ENCODE assay signal across 8 mouse cellular contexts in the genomic region with DNA sequence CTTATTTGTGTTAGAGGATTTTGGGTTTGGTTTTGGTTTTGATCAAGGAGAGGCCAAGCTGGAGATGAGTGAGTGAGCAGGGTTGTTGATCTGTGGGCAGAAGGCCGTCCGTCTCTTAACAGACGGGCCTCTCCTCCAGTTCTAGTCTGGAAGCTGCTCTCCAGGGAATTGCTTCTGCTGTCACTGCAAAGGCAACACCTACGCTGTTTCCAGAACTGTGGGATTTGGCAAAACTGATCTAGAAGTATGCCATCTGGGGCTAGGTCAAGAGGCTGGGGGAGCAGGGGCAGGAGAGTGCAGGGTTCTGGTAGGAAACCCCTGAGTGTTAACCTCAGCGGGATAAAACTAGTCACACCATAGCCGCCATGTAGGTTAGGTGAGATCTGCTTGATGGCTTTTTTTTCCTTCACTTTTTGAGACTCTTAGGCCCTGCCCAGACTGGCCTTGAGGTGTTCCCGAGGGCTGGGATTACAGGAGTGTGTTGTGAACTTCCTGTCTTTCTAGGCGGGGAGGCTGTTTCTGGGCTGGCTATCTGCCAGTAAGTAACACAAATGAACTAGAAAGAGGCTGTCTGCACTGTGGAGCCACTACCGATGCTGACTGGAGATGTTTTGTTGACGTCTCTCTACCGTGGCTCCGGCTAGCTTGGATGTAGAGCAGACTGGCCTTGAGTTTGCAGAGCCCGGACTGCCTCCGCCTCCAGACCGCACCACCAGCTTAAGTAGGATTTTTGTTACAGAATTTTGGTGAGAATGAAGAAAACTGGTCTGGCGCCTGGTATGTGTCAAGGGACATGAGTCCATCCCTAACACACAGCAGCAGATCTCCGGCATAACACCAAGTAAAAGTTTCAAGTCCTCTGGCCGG. TPM values are rescaled to one million over a fixed set of nuclear protein-coding genes. Genes with fewer than 3 reads are reported as not detected.
DNase-seq lines count a peak whose midpoint lies in the region; ATAC-seq and TF ChIP-seq lines count a peak whose summit lies in the region.

A gene (plus strand): TSS at position 547 of the 867 bp plus-strand sequence.

- H3K4me1 ChIP-seq in heart, embryonic 11.5 days (ENCODE audit: control insufficient read depth, insufficient read depth, low read length): peaks cover 16% of the 10 kb centered on the region
- peaks cover 5% of the 10 kb centered on the region for H3K4me1 ChIP-seq in brown adipose tissue, adult 24 weeks (ENCODE audit: control insufficient read depth, insufficient read depth, insufficient read length, low read length)
- H3K4me1 ChIP-seq in intestine, embryonic 15.5 days (replicated peaks): peaks cover 28% of the 10 kb centered on the region
- H3K4me1 ChIP-seq in liver, postnatal 0 days (ENCODE audit: insufficient read depth): peaks cover 32% of the 10 kb centered on the region

- peak; percentile 1; the same call in 1 of the 2 replicates for ATAC-seq in heart, embryonic 11.5 days (replicated peaks; ENCODE audit: insufficient number of reproducible peaks, low FRiP score, low TSS enrichment)
- no peak for ATAC-seq in intestine, embryonic 15.5 days
- ATAC-seq in liver, postnatal 0 days: no peak

- H3K4me2 ChIP-seq in heart, embryonic 11.5 days: peak within 1 kb of the TSS; percentile 90
- H3K4me2 ChIP-seq in intestine, embryonic 15.5 days (replicated peaks): peak within 1 kb of the TSS; percentile 88
- peak within 1 kb of the TSS; percentile 73 for H3K4me2 ChIP-seq in liver, postnatal 0 days (ENCODE audit: low read depth, low read length)

- TF ChIP-seq EP300 in liver, postnatal 0 days (IDR thresholded peaks at IDR 0.05; ENCODE audit: low read depth): no peak

- H3K9ac ChIP-seq in heart, embryonic 11.5 days (ENCODE audit: low read depth, low read length): 0 out of 2 replicates have a peak within 1 kb of the TSS, but pooled peaks have one; percentile 16
- H3K9ac ChIP-seq in intestine, embryonic 15.5 days: peak within 1 kb of the TSS; percentile 5; the same call in 1 of the 2 replicates
- H3K9ac ChIP-seq in liver, postnatal 0 days (replicated peaks): peak within 1 kb of the TSS; percentile 87

- DNase-seq in heart, postnatal 4 days: no peak
- peak; percentile 54 for DNase-seq in A20 (ENCODE audit: low read depth, low spot score)
- DNase-seq in liver, postnatal 0 days: no peak
- DNase-seq in gastrocnemius, postnatal 4 days (ENCODE audit: low spot score in 2 of 2): no peak
- no peak for DNase-seq in retina, embryonic 14.5 days (ENCODE audit: low spot score)

- WGBS in heart, embryonic 11.5 days (ENCODE audit: insufficient replicate concordance): 68% methylated on average over 18 of the region's 18 CpGs
- 46% methylated on average over 18 of the region's 18 CpGs for WGBS in intestine, embryonic 15.5 days
- WGBS in liver, postnatal 0 days (ENCODE audit: insufficient replicate concordance): 60% methylated on average over 18 of the region's 18 CpGs

- H3K4me3 ChIP-seq in heart, embryonic 11.5 days (ENCODE audit: low read depth, low read length): peak within 1 kb of the TSS; percentile 67
- peak within 1 kb of the TSS; percentile 8; the same call in 1 of the 2 replicates for H3K4me3 ChIP-seq in brown adipose tissue, adult 24 weeks (ENCODE audit: insufficient read depth, low read depth, low read length)
- H3K4me3 ChIP-seq in intestine, embryonic 15.5 days (replicated peaks): peak within 1 kb of the TSS; percentile 57; the same call in 1 of the 2 replicates
- peak within 1 kb of the TSS; percentile 74 for H3K4me3 ChIP-seq in liver, postnatal 0 days (ENCODE audit: low read depth, low read length)

- H3K36me3 ChIP-seq in heart, embryonic 11.5 days (ENCODE audit: control insufficient read depth, insufficient read depth, low read length): peaks cover 13% of the 10 kb centered on the region; the same call in 1 of the 2 replicates
- peaks cover 15% of the 10 kb centered on the region for H3K36me3 ChIP-seq in intestine, embryonic 15.5 days
- H3K36me3 ChIP-seq in liver, postnatal 0 days (replicated peaks; ENCODE audit: insufficient read depth, low read length): peaks cover 26% of the 10 kb centered on the region

- no peaks in the 10 kb centered on the region for H3K27me3 ChIP-seq in heart, embryonic 11.5 days (ENCODE audit: control insufficient read depth, insufficient read depth, low read length)
- no peaks in the 10 kb centered on the region for H3K27me3 ChIP-seq in intestine, embryonic 15.5 days (replicated peaks)
- no peaks in the 10 kb centered on the region for H3K27me3 ChIP-seq in liver, postnatal 0 days (ENCODE audit: insufficient read depth, low read length)

- peak within 1 kb of the TSS; percentile 83 for H3K27ac ChIP-seq in heart, embryonic 11.5 days (ENCODE audit: low read depth, low read length)
- H3K27ac ChIP-seq in brown adipose tissue, adult 24 weeks (replicated peaks; ENCODE audit: low read depth, low read length): peak within 1 kb of the TSS; percentile 84
- peak within 1 kb of the TSS; percentile 74 for H3K27ac ChIP-seq in intestine, embryonic 15.5 days
- peak within 1 kb of the TSS; percentile 91 for H3K27ac ChIP-seq in liver, postnatal 0 days (ENCODE audit: low read depth)

- no peaks in the 10 kb centered on the region for H3K9me3 ChIP-seq in heart, embryonic 11.5 days (replicated peaks; ENCODE audit: control insufficient read depth, low read length)
- H3K9me3 ChIP-seq in intestine, embryonic 15.5 days: no peaks in the 10 kb centered on the region
- H3K9me3 ChIP-seq in liver, postnatal 0 days (ENCODE audit: low read length): no peaks in the 10 kb centered on the region

- TF ChIP-seq CTCF in liver, postnatal 0 days (IDR thresholded peaks at IDR 0.05; ENCODE audit: low read depth): no peak

RNA-seq across cellular contexts. Expression of the gene that starts here (rescaled TPM):
- 9.3 and 10.1 TPM in 2 replicates for polyA plus RNA-seq in heart, embryonic 11.5 days (2014; fragmentation: Nextera tagmentation; extraction: Ambion mirVana)
- total RNA-seq in heart, postnatal 4 days (2021): 1 to 10 TPM; 8.0 to 9.3 TPM
- polyA plus RNA-seq in brown adipose tissue, adult 24 weeks (2012; ENCODE audit: insufficient read depth, insufficient read length, missing spikeins): 2.7 and 4.0 TPM in 2 replicates
- polyA plus RNA-seq in intestine, embryonic 15.5 days (2015; fragmentation: Nextera tagmentation; extraction: Ambion mirVana): 4.1 and 4.3 TPM in 2 replicates
- 0.98 and 1.3 TPM in 2 replicates for polyA plus RNA-seq in liver, postnatal 0 days (2015; fragmentation: Nextera tagmentation; extraction: Ambion mirVana)
- total RNA-seq in gastrocnemius, postnatal 4 days (2021): 1 to 10 TPM; 2.7 to 3.2 TPM

Comparison
In these comparisons a context has a peak if more than half of its experiments do, and no peak if none do; other contexts are left out.
1. H3K4me3 ChIP-seq: peak in every context shown above with its lines; median percentile 74 in liver, postnatal 0 days; 67 in heart, embryonic 11.5 days; 57 in intestine, embryonic 15.5 days; 8 in brown adipose tissue, adult 24 weeks.
2. H3K9ac ChIP-seq: peak in every context shown above with its lines; median percentile 87 in liver, postnatal 0 days; 16 in heart, embryonic 11.5 days; 5 in intestine, embryonic 15.5 days.